Mouse (Mus musculus): ENCODE measurements around the gene Gsta3.

Gene Gsta3

DNA sequence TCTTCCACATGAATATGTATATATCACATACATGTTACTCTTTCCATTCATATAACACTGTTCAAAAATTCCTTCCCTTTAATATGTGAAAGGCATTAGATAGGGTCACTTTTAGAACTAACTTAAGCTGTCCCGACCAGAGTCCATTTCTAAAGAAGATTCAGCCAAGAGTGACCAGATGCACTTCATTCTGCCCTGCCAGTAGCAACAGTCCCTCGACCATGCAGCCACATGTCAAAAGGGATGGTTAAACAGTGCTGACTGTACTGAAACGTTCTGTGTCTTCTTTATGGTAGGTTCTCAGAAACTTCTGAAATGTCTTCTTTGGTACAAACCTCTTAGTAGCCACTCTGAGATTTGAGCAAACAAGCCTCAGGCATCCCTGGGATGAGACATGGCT, 61.3 kb downstream of the Gsta3 start:
- no peak for DNase-seq (ENCODE audit: low spot score)

- no peak for DNase-seq (ENCODE audit: low spot score)
These were observed 63.8 kb downstream of the Gsta3 start for GRCm38 (mm10) chr1:21304174-21304573.

- no peak for DNase-seq (ENCODE audit: low spot score)
These were observed 64.3 kb downstream of the Gsta3 start for GRCm38 (mm10) chr1:21304646-21305045.

- no peak for DNase-seq (ENCODE audit: low spot score)
These were observed 65.1 kb downstream of the Gsta3 start for GRCm38 (mm10) chr1:21305443-21305842.

GRCm38 (mm10) chr1:21314336-21314735, 73.9 kb downstream of the Gsta3 start:
- DNase-seq (ENCODE audit: low spot score), result no peak

All from spleen, adult 12 weeks (tissue).